Mouse (Mus musculus) common myeloid progenitor, adult 5-6 weeks (primary cell): ENCODE measurements around the gene Micall2. TPM values are rescaled to one million over a fixed set of nuclear protein-coding genes. Genes with fewer than 3 reads are reported as not detected.
A peak's percentile ranks its signal among the peaks of the same experiment; 100 is the strongest.
"Not testable (repeated sequence)": the region's sequence is repeated elsewhere in the genome, so short reads cannot be mapped to it uniquely, and the experiment has no call there.

Experiments
- ATAC-seq: replicated peaks from 2 replicates; pipeline ENCODE4 v1.8.0; 2016; ENCODE audit warnings: low read depth, mild to moderate bottlenecking, moderate TSS enrichment, inconsistent platforms; ENCODE audit not compliant: poor library complexity, severe bottlenecking
- total RNA-seq: library from RNA; stranded (forward); fragments of 200-1000, 187-1606 nt; gene quantifications from 2 replicates; pipeline ENCODE4 v1.2.3, GENCODE M21; 2017

Micall2 gene
- total RNA-seq, 1 experiment from 2014 or later, result 6.4 TPM

GRCm38 (mm10) chr5:139732634-139733107 lies 3.5 kb downstream of the Micall2 start:
- 0 out of 2 replicates have a peak, but pooled peaks have one; percentile 4 for ATAC-seq

- no peak for ATAC-seq
Measured at GRCm38 (mm10) chr5:139730712-139731486, 5.2 kb downstream of the Micall2 start.

GRCm38 (mm10) chr5:139727261-139727660 lies 8.9 kb downstream of the Micall2 start:
- ATAC-seq, result no peak

- 0 out of 2 replicates have a peak, but pooled peaks have one; percentile 30 for ATAC-seq
Measured at GRCm38 (mm10) chr5:139726186-139726585, 9.9 kb downstream of the Micall2 start.

GRCm38 (mm10) chr5:139724336-139725116 lies 11.6 kb downstream of the Micall2 start:
- no peak for ATAC-seq

- ATAC-seq, result no peak
Measured at GRCm38 (mm10) chr5:139723113-139723512, 13.0 kb downstream of the Micall2 start.

- peak; percentile 59; the same call in 1 of the 2 replicates for ATAC-seq
Measured at GRCm38 (mm10) chr5:139722709-139723108, 13.4 kb downstream of the Micall2 start.

GRCm38 (mm10) chr5:139718949-139719348 lies 17.2 kb downstream of the Micall2 start:
- no peak for ATAC-seq

GRCm38 (mm10) chr5:139718540-139718939 lies 17.6 kb downstream of the Micall2 start:
- no peak for ATAC-seq

GRCm38 (mm10) chr5:139717723-139718122 lies 18.4 kb downstream of the Micall2 start:
- ATAC-seq, result peak; percentile 79

GRCm38 (mm10) chr5:139706496-139706895 lies 29.6 kb downstream of the Micall2 start:
- ATAC-seq, result no peak

- peak; percentile 61 for ATAC-seq
Measured at GRCm38 (mm10) chr5:139702905-139703304, 33.2 kb downstream of the Micall2 start.

- ATAC-seq, result peak; percentile 94
Measured at GRCm38 (mm10) chr5:139702236-139702635, 33.9 kb downstream of the Micall2 start.

- ATAC-seq, result no peak
Measured at GRCm38 (mm10) chr5:139696954-139697353, 39.2 kb downstream of the Micall2 start.

GRCm38 (mm10) chr5:139695876-139696275 lies 40.3 kb downstream of the Micall2 start:
- not testable (repeated sequence) for ATAC-seq

- ATAC-seq, result peak; percentile 41; the same call in 1 of the 2 replicates
Measured at GRCm38 (mm10) chr5:139694989-139695571, 41.1 kb downstream of the Micall2 start.

GRCm38 (mm10) chr5:139694292-139694988 lies 41.7 kb downstream of the Micall2 start:
- ATAC-seq, result no peak

- ATAC-seq, result no peak
Measured at GRCm38 (mm10) chr5:139690791-139691190, 45.3 kb downstream of the Micall2 start.

- ATAC-seq, result no peak
Measured at GRCm38 (mm10) chr5:139688356-139688755, 47.8 kb downstream of the Micall2 start.

GRCm38 (mm10) chr5:139687646-139688045 lies 48.5 kb downstream of the Micall2 start:
- peak; percentile 40; the same call in 1 of the 2 replicates for ATAC-seq
